Mouse (Mus musculus) brain, embryonic 14.5 days (tissue): ENCODE data around the gene Phrf1.

Source experiments
- CTCF ChIP-seq: fragments of 200-500 bp; IDR thresholded peaks from 2 replicates; pipeline ENCODE4 v1.5.1; 2012; ENCODE audit warnings: inconsistent platforms, mild to moderate bottlenecking, moderate library complexity, borderline replicate concordance; ENCODE audit not compliant: insufficient read depth, insufficient read length; ENCODE audit errors: extremely low read depth
- POLR2A ChIP-seq: fragments of 200-500 bp; IDR thresholded peaks from 2 replicates; pipeline ENCODE4 v1.6.1; 2012; ENCODE audit warnings: mild to moderate bottlenecking, inconsistent platforms, borderline replicate concordance; ENCODE audit not compliant: poor library complexity, insufficient read depth, insufficient read length, severe bottlenecking; ENCODE audit errors: extremely low read depth

GRCm38 (mm10) chr7:141198121-141198520 lies 30.5 kb upstream of the Phrf1 start:
- TF ChIP-seq POLR2A, result no peak
- no peak for TF ChIP-seq CTCF
